Mouse (Mus musculus) limb, embryonic 14.5 days (tissue): ENCODE measurements around the gene Ptch1. TPM values are rescaled to one million over a fixed set of nuclear protein-coding genes. Genes with fewer than 3 reads are reported as not detected.

Source experiments
- ATAC-seq: fragments of 200-750 bp; cut with Nextera tagmentation; 2 replicates; pipeline ENCODE4 v1.8.0; 2017; ENCODE audit warnings: low read depth, moderate number of reproducible peaks, moderate TSS enrichment; ENCODE audit not compliant: low FRiP score
- DNase-seq: peaks from one replicate; pipeline ENCODE4 v3.0.0-alpha.2; 2015; ENCODE audit warnings: low spot score
- H3K27ac ChIP-seq: fragments of 300-500 bp; sonication (generic); replicated peaks from 2 replicates; pipeline ENCODE4 v1.5.1; 2014; ENCODE audit warnings: low read depth, mild to moderate bottlenecking, low read length, moderate library complexity, mixed read lengths
- H3K27me3 ChIP-seq: fragments of 300-500 bp; sonication (generic); 2 replicates; pipeline ENCODE4 v1.6.1; 2014; ENCODE audit warnings: low read length, mixed read lengths; ENCODE audit not compliant: control insufficient read depth, insufficient read depth
- H3K36me3 ChIP-seq: fragments of 300-500 bp; sonication (generic); 2 replicates; pipeline ENCODE4 v1.6.1; 2014; ENCODE audit warnings: mild to moderate bottlenecking, low read length, moderate library complexity, mixed read lengths; ENCODE audit not compliant: control insufficient read depth, insufficient read depth
- H3K4me1 ChIP-seq: fragments of 300-500 bp; sonication (generic); 2 replicates; pipeline ENCODE4 v1.6.1; 2014; ENCODE audit warnings: antibody characterized with exemption, low read length, mixed read lengths; ENCODE audit not compliant: control insufficient read depth, insufficient read depth
- H3K4me2 ChIP-seq: fragments of 300-500 bp; sonication (generic); replicated peaks from 2 replicates; pipeline ENCODE4 v1.6.1; 2014; ENCODE audit warnings: low read depth, mild to moderate bottlenecking, low read length, moderate library complexity; ENCODE audit not compliant: severe bottlenecking
- H3K4me3 ChIP-seq: fragments of 300-500 bp; sonication (generic); replicated peaks from 2 replicates; pipeline ENCODE4 v1.5.1; 2014; ENCODE audit warnings: low read length
- H3K9ac ChIP-seq: fragments of 300-500 bp; sonication (generic); 2 replicates; pipeline ENCODE4 v1.6.1; 2014; ENCODE audit warnings: mild to moderate bottlenecking, low read depth, low read length, moderate library complexity; ENCODE audit not compliant: severe bottlenecking
- H3K9me3 ChIP-seq: fragments of 300-500 bp; sonication (generic); 2 replicates; pipeline ENCODE4 v1.6.1; 2016; ENCODE audit warnings: low read length; ENCODE audit not compliant: control insufficient read depth
- POLR2A ChIP-seq: fragments of 200-500 bp; IDR thresholded peaks from 2 replicates; pipeline ENCODE4 v1.8.0; 2012; ENCODE audit warnings: inconsistent platforms, mild to moderate bottlenecking, moderate library complexity, borderline replicate concordance; ENCODE audit not compliant: insufficient read depth, insufficient read length; ENCODE audit errors: extremely low read depth
- WGBS: fragments of 180-500 bp; shearing (Covaris S2); extraction: QIAGEN DNeasy Blood & Tissue Kit; methylation state at CpG from one replicate; pipeline ENCODE4 v1.1.7; 2014; 5-methylcytosine and 5-hydroxymethylcytosine counted together
- polyA plus RNA-seq, 2 experiments: library from polyadenylated mRNA; depleted of rRNA in 1 of 2; stranded (reverse) in 1 of 2; unstranded in 1 of 2; fragments of >200 nt; fragmentation: Nextera tagmentation in 1 of 2; extraction: Ambion mirVana in 1 of 2; gene quantifications; 2 replicates each; pipeline versions ENCODE4 v1.2.1 to v1.2.3; 2012 to 2014

The Ptch1 gene
- polyA plus RNA-seq, 2 experiments: 31.0 to 45.9 TPM

- Histone ChIP-seq H3K27ac (no peak overlapping the region), H3K9me3 (no peaks in the 10 kb centered on the region), H3K4me2 (0 out of 2 replicates have a peak overlapping the region, but pooled peaks have one; percentile 15), H3K27me3 (no peaks in the 10 kb centered on the region), H3K36me3 (peaks cover 71% of the 10 kb centered on the region), H3K4me1 (peaks cover 74% of the 10 kb centered on the region), H3K4me3 (no peak overlapping the region), H3K9ac (no peak overlapping the region)
- WGBS: 3% methylated on average over 5 of the region's 5 CpGs
- ATAC-seq (peak; percentile 67), DNase-seq (peak; percentile 81)
- no peak for TF ChIP-seq POLR2A
Observed at GRCm38 (mm10) chr13:63528164-63528675, 45.2 kb downstream of the Ptch1 start.

GRCm38 (mm10) chr13:63525571-63526197, 47.7 kb downstream of the Ptch1 start:
- H3K9ac ChIP-seq: no peak overlapping the region
- ATAC-seq (peak; percentile 34; the same call in 1 of the 2 replicates), DNase-seq (no peak)
- no peak overlapping the region for H3K4me2 ChIP-seq
- H3K27me3 ChIP-seq: no peaks in the 10 kb centered on the region
- no peak overlapping the region for H3K27ac ChIP-seq
- WGBS: 20% methylated on average over 11 of the region's 11 CpGs
- H3K36me3 ChIP-seq: peaks cover 65% of the 10 kb centered on the region
- H3K4me3 ChIP-seq: no peak overlapping the region
- peaks cover 80% of the 10 kb centered on the region for H3K4me1 ChIP-seq
- H3K9me3 ChIP-seq: no peaks in the 10 kb centered on the region
- no peak for TF ChIP-seq POLR2A

- H3K4me3 ChIP-seq: no peak overlapping the region; the same call in 1 of the 2 replicates
- H3K9me3 ChIP-seq: no peaks in the 10 kb centered on the region
- peak overlapping the region; percentile 53; the same call in 1 of the 2 replicates for H3K27ac ChIP-seq
- no peak overlapping the region for H3K9ac ChIP-seq
- no peak overlapping the region for H3K4me2 ChIP-seq
- H3K4me1 ChIP-seq: peaks cover 72% of the 10 kb centered on the region
- no peaks in the 10 kb centered on the region for H3K27me3 ChIP-seq
- ATAC-seq: peak; percentile 13; the same call in 1 of the 2 replicates
- peaks cover 65% of the 10 kb centered on the region for H3K36me3 ChIP-seq
- DNase-seq: peak; percentile 74
- 26% methylated on average over 25 of the region's 25 CpGs for WGBS
- no peak for TF ChIP-seq POLR2A
Observed at GRCm38 (mm10) chr13:63524608-63525570, 48.5 kb downstream of the Ptch1 start.

GRCm38 (mm10) chr13:63524061-63524460, 49.3 kb downstream of the Ptch1 start:
- H3K36me3 ChIP-seq: peaks cover 66% of the 10 kb centered on the region
- H3K4me3 ChIP-seq: no peak overlapping the region
- no peak for ATAC-seq
- H3K9me3 ChIP-seq: no peaks in the 10 kb centered on the region
- H3K27ac ChIP-seq: no peak overlapping the region
- H3K4me2 ChIP-seq: no peak overlapping the region
- peak; percentile 48 for DNase-seq
- no peaks in the 10 kb centered on the region for H3K27me3 ChIP-seq
- no peak for TF ChIP-seq POLR2A
- 30% methylated on average over 2 of the region's 2 CpGs for WGBS
- H3K4me1 ChIP-seq: peaks cover 63% of the 10 kb centered on the region
- H3K9ac ChIP-seq: no peak overlapping the region

GRCm38 (mm10) chr13:63522832-63523231, 50.6 kb downstream of the Ptch1 start:
- no peak for TF ChIP-seq POLR2A
- peaks cover 51% of the 10 kb centered on the region for H3K4me1 ChIP-seq
- ATAC-seq (no peak), DNase-seq (no peak)
- peaks cover 77% of the 10 kb centered on the region for H3K36me3 ChIP-seq
- WGBS: 29% methylated on average over 10 of the region's 10 CpGs
- H3K4me2 ChIP-seq: no peak overlapping the region
- no peak overlapping the region for H3K27ac ChIP-seq
- no peaks in the 10 kb centered on the region for H3K9me3 ChIP-seq
- H3K27me3 ChIP-seq: no peaks in the 10 kb centered on the region
- no peak overlapping the region for H3K4me3 ChIP-seq
- H3K9ac ChIP-seq: no peak overlapping the region
